Mouse (Mus musculus): Measurements from ENCODE around the gene Dnajc21. TPM values are rescaled to one million over a fixed set of nuclear protein-coding genes. Genes with fewer than 3 reads are reported as not detected.
"Not testable (repeated sequence)": the region's sequence is repeated elsewhere in the genome, so short reads cannot be mapped to it uniquely, and the experiment has no call there.

Gene Dnajc21
- total RNA-seq (2021), result 10 to 100 TPM; 15.4 to 20.9 TPM

- intact Hi-C loops (cut with DNase I), result no loop called here
- peak; percentile 87 for DNase-seq
These were observed at the start of gene Dnajc21 for GRCm38 (mm10) chr15:10470151-10470831. TSS of gene Dnajc21 (minus strand) at chr15:10470516.

GRCm38 (mm10) chr15:10515166-10515565 is 44.9 kb upstream of the Dnajc21 start:
- intact Hi-C loops (cut with DNase I), result no loop called here
- no peak for DNase-seq

- intact Hi-C loops (cut with DNase I), result loop anchor here (10.0 kb wide), 1 partner anchor 209 kb away; the partner anchor contains the start of gene Rai14
- peak; percentile 6 for DNase-seq
These were observed 35.8 kb upstream of the Dnajc21 start for GRCm38 (mm10) chr15:10506099-10506498.

- intact Hi-C loops (cut with DNase I), result loop anchor here (5.0 to 10.0 kb wide), 2 partner anchors 214 to 401 kb away; partner anchors contain the start of gene Rai14
- DNase-seq, result peak; percentile 70
These were observed 30.8 kb upstream of the Dnajc21 start for GRCm38 (mm10) chr15:10500838-10501719.

- intact Hi-C loops (cut with DNase I), result loop anchor here (5.0 to 10.0 kb wide), 2 partner anchors 215 to 402 kb away; partner anchors contain the start of gene Rai14
- DNase-seq, result no peak
These were observed 29.7 kb upstream of the Dnajc21 start for GRCm38 (mm10) chr15:10500035-10500434.

GRCm38 (mm10) chr15:10499593-10499992 is 29.3 kb upstream of the Dnajc21 start:
- DNase-seq, result no peak
- intact Hi-C loops (cut with DNase I), result no loop called here

GRCm38 (mm10) chr15:10496696-10497095 is 26.4 kb upstream of the Dnajc21 start:
- DNase-seq; intact Hi-C loops (cut with DNase I): not testable (repeated sequence)

- no peak for DNase-seq
- intact Hi-C loops (cut with DNase I), result no loop called here
These were observed 25.6 kb upstream of the Dnajc21 start for GRCm38 (mm10) chr15:10495944-10496343.

- intact Hi-C loops (cut with DNase I), result loop anchor here (5.0 kb wide), 1 partner anchor 887 kb away; no protein-coding TSS in a partner anchor
- no peak for DNase-seq
These were observed 19.8 kb upstream of the Dnajc21 start for GRCm38 (mm10) chr15:10490101-10490500.

GRCm38 (mm10) chr15:10487246-10487645 is 16.9 kb upstream of the Dnajc21 start:
- no peak for DNase-seq
- intact Hi-C loops (cut with DNase I), result no loop called here

- intact Hi-C loops (cut with DNase I), result no loop called here
- DNase-seq, result no peak
These were observed 16.1 kb upstream of the Dnajc21 start for GRCm38 (mm10) chr15:10486365-10486839.

- peak; percentile 93 for DNase-seq
- intact Hi-C loops (cut with DNase I), result no loop called here
These were observed 15.4 kb upstream of the Dnajc21 start, which contains the start of the genes Brix1 and Rad1 for GRCm38 (mm10) chr15:10485484-10486364. TSS of gene Brix1 (minus strand) at chr15:10485947. TSS of gene Rad1 (plus strand) at chr15:10486018.

GRCm38 (mm10) chr15:10470941-10471340 is 625 bp upstream of the Dnajc21 start:
- DNase-seq, result no peak
- intact Hi-C loops (cut with DNase I), result no loop called here

GRCm38 (mm10) chr15:10469641-10470150 is 620 bp downstream of the Dnajc21 start:
- intact Hi-C loops (cut with DNase I), result no loop called here
- peak; percentile 36 for DNase-seq

- intact Hi-C loops (cut with DNase I), result no loop called here
- DNase-seq, result no peak
These were observed 1.6 kb downstream of the Dnajc21 start for GRCm38 (mm10) chr15:10468761-10469160.

- intact Hi-C loops (cut with DNase I), result no loop called here
- DNase-seq, result no peak
These were observed 5.6 kb downstream of the Dnajc21 start for GRCm38 (mm10) chr15:10464678-10465077.

- no peak for DNase-seq
- intact Hi-C loops (cut with DNase I), result no loop called here
These were observed 6.8 kb downstream of the Dnajc21 start for GRCm38 (mm10) chr15:10463555-10463954.

- DNase-seq, result no peak
- intact Hi-C loops (cut with DNase I), result no loop called here
These were observed 9.3 kb downstream of the Dnajc21 start for GRCm38 (mm10) chr15:10460986-10461385.

GRCm38 (mm10) chr15:10447102-10447501 is 23.2 kb downstream of the Dnajc21 start:
- intact Hi-C loops (cut with DNase I), result loop anchor here (10.0 kb wide), 1 partner anchor 992 kb away; no protein-coding TSS in a partner anchor

GRCm38 (mm10) chr15:10442275-10442674 is 28.0 kb downstream of the Dnajc21 start:
- no peak for DNase-seq
- intact Hi-C loops (cut with DNase I), result loop anchor here (10.0 kb wide), 1 partner anchor 987 kb away; no protein-coding TSS in a partner anchor

More at GRCm38 (mm10) chr15:10447102-10447501, 23.2 kb downstream of the Dnajc21 start:
- DNase-seq, result no peak

Data from left cerebral cortex, postnatal 4 days (tissue).